Mouse (Mus musculus) liver, postnatal 0 days (tissue): ENCODE measurements around the gene Pla2g3. TPM values are rescaled to one million over a fixed set of nuclear protein-coding genes. Genes with fewer than 3 reads are reported as not detected.

Experiments
- ATAC-seq: fragments of 200-750 bp; cut with Nextera tagmentation; 2 replicates; pipeline ENCODE4 v1.8.0; 2017; ENCODE audit warnings: mild to moderate bottlenecking, moderate library complexity
- DNase-seq: peaks from one replicate; pipeline ENCODE4 v3.0.0-alpha.2; 2016
- H3K27ac ChIP-seq: fragments of 300-500 bp; sonication (generic); 2 replicates; pipeline ENCODE4 v1.5.1; 2014; ENCODE audit warnings: antibody characterized with exemption, moderate library complexity, mild to moderate bottlenecking, low read depth
- H3K27me3 ChIP-seq: fragments of 300-500 bp; sonication (generic); 2 replicates; pipeline ENCODE4 v1.6.1; 2014; ENCODE audit warnings: low read length, control low read depth, mixed read lengths; ENCODE audit not compliant: insufficient read depth
- H3K36me3 ChIP-seq: fragments of 300-500 bp; sonication (generic); replicated peaks from 2 replicates; pipeline ENCODE4 v1.6.1; 2014; ENCODE audit warnings: mild to moderate bottlenecking, control low read depth, low read length, moderate library complexity, mixed read lengths; ENCODE audit not compliant: insufficient read depth
- H3K4me1 ChIP-seq: fragments of 300-500 bp; sonication (generic); 2 replicates; pipeline ENCODE4 v1.6.1; 2014; ENCODE audit warnings: antibody characterized with exemption, mild to moderate bottlenecking, control low read depth; ENCODE audit not compliant: insufficient read depth
- H3K4me2 ChIP-seq: fragments of 300-500 bp; sonication (generic); 2 replicates; pipeline ENCODE4 v1.6.1; 2014; ENCODE audit warnings: low read depth, mild to moderate bottlenecking, low read length, moderate library complexity, mixed read lengths
- H3K4me3 ChIP-seq: fragments of 300-500 bp; sonication (generic); 2 replicates; pipeline ENCODE4 v1.5.1; 2014; ENCODE audit warnings: low read depth, low read length
- H3K9ac ChIP-seq: fragments of 300-500 bp; sonication (generic); replicated peaks from 2 replicates; pipeline ENCODE4 v1.6.1; 2014; ENCODE audit warnings: mild to moderate bottlenecking, moderate library complexity
- H3K9me3 ChIP-seq: fragments of 300-500 bp; sonication (generic); 2 replicates; pipeline ENCODE4 v1.6.1; 2016; ENCODE audit warnings: mild to moderate bottlenecking, control low read depth, low read length, mixed read lengths
- CTCF ChIP-seq: sonication (generic); IDR thresholded peaks from 2 replicates; pipeline ENCODE4 v1.5.1; 2016; ENCODE audit warnings: antibody characterized with exemption, low read depth
- EP300 ChIP-seq: IDR thresholded peaks from 2 replicates; pipeline ENCODE4 v1.6.1; 2016; ENCODE audit warnings: antibody characterized with exemption, low read depth, mild to moderate bottlenecking
- WGBS: fragments of 180-500 bp; shearing (Covaris S2); extraction: QIAGEN DNeasy Blood & Tissue Kit; methylation state at CpG from one replicate; pipeline ENCODE4 v1.1.7; 2014; ENCODE audit not compliant: insufficient replicate concordance; 5-methylcytosine and 5-hydroxymethylcytosine counted together
- polyA plus RNA-seq: library from polyadenylated mRNA; unstranded; fragments of >200 nt; fragmentation: Nextera tagmentation; extraction: Ambion mirVana; gene quantifications from 2 replicates; pipeline ENCODE4 v1.2.1, GENCODE M21; 2015

The Pla2g3 gene
- polyA plus RNA-seq, 1 experiment from 2014 or later = 0.07 TPM

DNA sequence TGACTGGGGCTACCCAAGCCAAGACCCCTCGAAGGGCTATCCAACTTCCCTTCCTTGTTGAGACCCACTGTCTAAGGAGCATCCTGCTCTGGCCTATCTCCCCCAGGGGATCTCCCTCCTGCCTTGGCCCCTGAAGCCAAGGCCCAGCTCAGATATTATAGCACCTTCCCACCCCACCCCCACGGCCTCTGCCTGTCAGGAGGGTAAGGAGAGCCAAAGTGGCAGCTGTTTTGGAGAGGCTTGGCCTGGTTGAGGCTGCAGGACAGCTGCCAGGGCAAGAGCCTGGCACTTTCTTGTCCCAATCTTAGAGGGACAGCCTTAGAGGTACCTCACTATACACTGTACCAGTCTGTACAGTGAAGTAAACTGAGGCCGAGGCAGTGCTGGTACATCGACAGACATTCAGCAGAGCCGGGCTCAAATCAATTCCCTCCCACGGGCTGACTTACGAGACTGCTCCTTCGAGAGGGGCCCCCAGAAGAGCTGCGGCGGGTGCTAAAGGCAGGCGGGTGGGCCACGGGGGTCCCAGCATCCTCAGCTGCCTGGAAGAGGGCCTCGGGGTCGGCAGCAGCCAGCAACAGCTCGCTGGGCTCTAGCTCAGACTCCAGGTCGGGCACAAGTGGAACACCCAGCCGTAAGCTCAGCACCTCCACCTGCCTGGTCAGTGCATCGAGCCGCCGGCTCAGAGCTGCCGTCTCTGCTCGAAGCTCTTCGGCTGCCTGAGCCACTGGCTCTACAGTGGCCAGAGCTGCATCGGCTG lies 39.1 kb downstream of the Pla2g3 start:
- DNase-seq (no peak), ATAC-seq (no peak)
- H3K4me3 ChIP-seq = no peak overlapping the region
- no peaks in the 10 kb centered on the region for H3K9me3 ChIP-seq
- H3K9ac ChIP-seq = no peak overlapping the region
- H3K36me3 ChIP-seq = peaks cover 64% of the 10 kb centered on the region
- H3K4me2 ChIP-seq = no peak overlapping the region
- no peak overlapping the region for H3K27ac ChIP-seq
- H3K27me3 ChIP-seq = no peaks in the 10 kb centered on the region
- no peaks in the 10 kb centered on the region for H3K4me1 ChIP-seq
- 88% methylated on average over 22 of the region's 24 CpGs for WGBS
- TF ChIP-seq CTCF (no peak), EP300 (no peak)

DNA sequence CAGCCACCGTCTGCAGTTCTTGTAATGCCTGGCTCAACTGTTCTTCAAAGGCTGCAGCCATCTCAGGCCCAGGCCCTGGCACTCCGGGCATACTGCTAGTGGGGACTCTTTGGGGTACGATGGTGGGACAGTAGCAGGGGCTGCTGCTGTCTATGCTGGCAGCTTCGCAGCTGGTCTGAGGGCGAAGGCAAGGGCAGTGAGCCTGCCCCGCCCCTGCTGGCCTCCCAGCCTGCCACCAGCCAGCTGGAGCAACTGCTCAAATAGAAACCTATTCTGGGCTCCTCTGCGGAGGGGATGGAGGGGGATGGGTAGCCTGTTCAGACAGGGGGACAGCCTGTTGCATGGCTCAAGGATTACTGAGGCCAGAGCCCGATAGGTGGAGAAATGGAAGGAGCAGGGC lies 39.7 kb downstream of the Pla2g3 start:
- H3K27ac ChIP-seq = no peak overlapping the region
- no peak for DNase-seq
- WGBS = 80% methylated on average over 8 of the region's 8 CpGs
- H3K4me1 ChIP-seq = no peaks in the 10 kb centered on the region
- H3K9ac ChIP-seq = no peak overlapping the region
- TF ChIP-seq EP300 (no peak), CTCF (no peak)
- H3K27me3 ChIP-seq = no peaks in the 10 kb centered on the region
- H3K4me2 ChIP-seq = no peak overlapping the region
- H3K4me3 ChIP-seq = no peak overlapping the region
- H3K9me3 ChIP-seq = no peaks in the 10 kb centered on the region
- H3K36me3 ChIP-seq = peaks cover 66% of the 10 kb centered on the region
- no peak for ATAC-seq

DNA sequence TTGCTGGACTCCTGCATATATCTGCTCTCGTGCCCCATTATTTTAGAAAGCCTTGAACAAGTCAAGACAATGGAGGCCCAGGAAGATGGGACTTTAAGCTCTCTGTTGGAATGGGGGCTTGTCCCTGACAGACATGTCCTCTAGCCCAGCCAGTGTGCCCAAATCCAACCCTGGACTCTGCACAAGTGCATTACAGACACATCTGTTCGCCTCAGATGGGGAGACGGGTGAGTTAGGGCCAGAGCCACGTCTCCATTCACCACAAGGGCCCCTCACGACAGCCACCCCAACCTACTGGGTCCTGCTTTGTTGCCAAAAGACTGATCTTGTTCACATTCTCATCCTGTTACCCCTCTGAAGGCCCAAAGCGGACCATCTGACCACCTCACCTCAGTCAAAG lies 40.1 kb downstream of the Pla2g3 start:
- ATAC-seq (no peak), DNase-seq (no peak)
- Histone ChIP-seq H3K36me3 (peaks cover 62% of the 10 kb centered on the region), H3K9ac (no peak overlapping the region), H3K27me3 (no peaks in the 10 kb centered on the region), H3K4me3 (no peak overlapping the region), H3K9me3 (no peaks in the 10 kb centered on the region), H3K27ac (no peak overlapping the region), H3K4me1 (no peaks in the 10 kb centered on the region), H3K4me2 (no peak overlapping the region)
- WGBS = 84% methylated on average over 6 of the region's 6 CpGs
- TF ChIP-seq CTCF (no peak), EP300 (no peak)

GRCm38 (mm10) chr11:3529476-3530252 lies 41.6 kb downstream of the Pla2g3 start:
- DNase-seq (no peak), ATAC-seq (no peak)
- WGBS = 65% methylated on average over 20 of the region's 20 CpGs
- Histone ChIP-seq H3K9ac (no peak overlapping the region), H3K4me1 (no peaks in the 10 kb centered on the region), H3K27me3 (no peaks in the 10 kb centered on the region), H3K36me3 (peaks cover 60% of the 10 kb centered on the region), H3K4me2 (no peak overlapping the region), H3K27ac (no peak overlapping the region), H3K9me3 (no peaks in the 10 kb centered on the region), H3K4me3 (no peak overlapping the region)
- TF ChIP-seq CTCF = no peak
- TF ChIP-seq EP300 = no peak

DNA sequence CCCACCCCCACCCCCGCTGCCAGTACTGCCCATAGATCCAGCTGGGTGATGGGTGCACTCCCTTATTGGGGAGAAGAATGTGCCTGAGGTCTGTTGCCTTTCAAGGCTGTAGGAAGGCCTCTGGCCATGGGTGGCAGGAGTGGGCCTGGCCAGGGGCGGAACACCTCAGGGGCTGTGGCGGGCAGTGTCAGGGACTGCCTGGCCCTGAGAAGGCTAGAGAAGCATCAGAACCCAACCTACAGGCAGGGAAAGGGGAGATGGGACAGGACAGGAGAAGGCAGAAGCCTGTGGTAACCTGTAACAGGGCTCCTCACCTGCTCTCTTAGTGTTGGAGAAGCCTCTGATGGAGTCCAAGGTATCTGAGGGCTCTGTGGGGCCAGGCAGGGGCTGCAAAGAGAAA lies 42.6 kb downstream of the Pla2g3 start:
- H3K9ac ChIP-seq = no peak overlapping the region
- peaks cover 8% of the 10 kb centered on the region for H3K4me1 ChIP-seq
- H3K9me3 ChIP-seq = no peaks in the 10 kb centered on the region
- H3K4me3 ChIP-seq = no peak overlapping the region
- H3K4me2 ChIP-seq = no peak overlapping the region
- H3K27ac ChIP-seq = no peak overlapping the region
- no peak for ATAC-seq
- WGBS = 82% methylated on average over 3 of the region's 3 CpGs
- peaks cover 53% of the 10 kb centered on the region for H3K36me3 ChIP-seq
- no peak for TF ChIP-seq EP300
- TF ChIP-seq CTCF = no peak
- no peak for DNase-seq
- no peaks in the 10 kb centered on the region for H3K27me3 ChIP-seq

- no peaks in the 10 kb centered on the region for H3K9me3 ChIP-seq
- H3K4me3 ChIP-seq = no peak overlapping the region
- H3K4me2 ChIP-seq = no peak overlapping the region
- H3K27me3 ChIP-seq = no peaks in the 10 kb centered on the region
- H3K36me3 ChIP-seq = peaks cover 50% of the 10 kb centered on the region
- DNase-seq = no peak
- no peak for ATAC-seq
- 80% methylated on average over 6 of the region's 6 CpGs for WGBS
- H3K9ac ChIP-seq = no peak overlapping the region
- peaks cover 15% of the 10 kb centered on the region for H3K4me1 ChIP-seq
- H3K27ac ChIP-seq = no peak overlapping the region
- TF ChIP-seq EP300 = no peak
- TF ChIP-seq CTCF = peak; percentile 41
These were observed 43.5 kb downstream of the Pla2g3 start for GRCm38 (mm10) chr11:3531634-3532033.
